Mouse (Mus musculus) CH12.LX (cell line): ENCODE measurements around the gene Lsm2. TPM values are rescaled to one million over a fixed set of nuclear protein-coding genes. Genes with fewer than 3 reads are reported as not detected.
"Not testable (repeated sequence)": the region's sequence is repeated elsewhere in the genome, so short reads cannot be mapped to it uniquely, and the experiment has no call there.

Experiments
- DNase-seq: peaks from one replicate; pipeline ENCODE4 v3.0.0-alpha.2; 2013; ENCODE audit errors: extremely low read depth
- H3K27ac ChIP-seq: 2 replicates; pipeline ENCODE4 v1.5.1; 2012; ENCODE audit warnings: low read depth, mild to moderate bottlenecking, control low read depth, moderate library complexity; ENCODE audit not compliant: insufficient read depth
- H3K27me3 ChIP-seq: replicated peaks from 2 replicates; pipeline ENCODE3; 2012; ENCODE audit warnings: inconsistent platforms
- H3K36me3 ChIP-seq, 2 experiments: replicated peaks in 1 of 2; 2 replicates each; pipeline versions ENCODE3 to v1.6.1; 2012; ENCODE audit warnings: inconsistent platforms in 1 of 2, low read length in 1 of 2, mild to moderate bottlenecking in 1 of 2, mixed read lengths in 1 of 2, moderate library complexity in 1 of 2; ENCODE audit not compliant: control insufficient read depth in 1 of 2, insufficient read depth in 1 of 2
- H3K4me1 ChIP-seq, 2 experiments: 2 replicates each; pipeline ENCODE4 v1.6.1; 2012; ENCODE audit warnings: inconsistent platforms in 1 of 2, moderate library complexity in 1 of 2; ENCODE audit not compliant: insufficient read depth in 2 of 2, control insufficient read depth in 1 of 2
- H3K4me2 ChIP-seq: 2 replicates; pipeline ENCODE4 v1.6.1; 2012; ENCODE audit warnings: low read depth, mild to moderate bottlenecking, control low read depth; ENCODE audit not compliant: poor library complexity, insufficient read depth, severe bottlenecking
- H3K4me3 ChIP-seq, 3 experiments: fragments of 150-350 bp in 1 of 3; sonication (generic) in 1 of 3; replicated peaks in 1 of 3; 2 replicates each; pipeline versions ENCODE3 to v1.5.1; 2011 to 2012; ENCODE audit warnings: low read depth in 2 of 3, low read length in 2 of 3, mild to moderate bottlenecking in 2 of 3, moderate library complexity in 2 of 3, control low read depth in 1 of 3, improper control_type of control experiment in 1 of 3, inconsistent platforms in 1 of 3, mixed read lengths in 1 of 3; ENCODE audit not compliant: poor library complexity in 1 of 3
- H3K79me2 ChIP-seq: replicated peaks from 2 replicates; pipeline ENCODE4 v1.6.1; 2012; ENCODE audit warnings: mild to moderate bottlenecking, moderate library complexity; ENCODE audit not compliant: control insufficient read depth, poor library complexity, insufficient read depth, severe bottlenecking; ENCODE audit errors: extremely low read depth
- H3K9ac ChIP-seq: 2 replicates; pipeline ENCODE4 v1.6.1; 2012; ENCODE audit warnings: low read depth, mild to moderate bottlenecking, control low read depth, moderate library complexity; ENCODE audit not compliant: insufficient read depth
- H3K9me3 ChIP-seq: replicated peaks from 2 replicates; pipeline ENCODE3; 2012; ENCODE audit warnings: low read length, inconsistent platforms, mixed read lengths
- BHLHE40 ChIP-seq: IDR thresholded peaks from 2 replicates; pipeline ENCODE4 v1.6.1; 2011; ENCODE audit warnings: mild to moderate bottlenecking, low read depth, low read length, improper control_type of control experiment
- CHD1 ChIP-seq: IDR thresholded peaks from 2 replicates; pipeline ENCODE4 v1.6.1; 2012; ENCODE audit warnings: low read depth, low read length, improper control_type of control experiment, inconsistent platforms
- CHD2 ChIP-seq: IDR thresholded peaks from 2 replicates; pipeline ENCODE4 v1.6.1; 2011; ENCODE audit warnings: low read length, improper control_type of control experiment
- E2F4 ChIP-seq: IDR thresholded peaks from 2 replicates; pipeline ENCODE4 v1.6.1; 2011; ENCODE audit warnings: low read depth, low read length, improper control_type of control experiment; ENCODE audit not compliant: insufficient replicate concordance
- EP300 ChIP-seq: IDR thresholded peaks from 2 replicates; pipeline ENCODE4 v1.6.1; 2011; ENCODE audit warnings: low read length, improper control_type of control experiment
- IRF4 ChIP-seq: IDR thresholded peaks from 2 replicates; pipeline ENCODE4 v1.6.1; 2014; ENCODE audit warnings: low read depth, mild to moderate bottlenecking, inconsistent platforms, low read length, improper control_type of control experiment
- JUND ChIP-seq: conservative IDR thresholded peaks from 2 replicates; pipeline ENCODE4 v1.6.1; 2011; ENCODE audit warnings: low read depth, low read length, improper control_type of control experiment
- KAT2A ChIP-seq: IDR thresholded peaks from 2 replicates; pipeline ENCODE4 v1.6.1; 2012; ENCODE audit warnings: low read length, improper control_type of control experiment, inconsistent platforms; ENCODE audit not compliant: insufficient replicate concordance
- MAFK ChIP-seq: IDR thresholded peaks from 2 replicates; pipeline ENCODE4 v1.6.1; 2011; ENCODE audit warnings: low read length, improper control_type of control experiment; ENCODE audit not compliant: insufficient replicate concordance
- MAX ChIP-seq: IDR thresholded peaks from 2 replicates; pipeline ENCODE4 v1.6.1; 2011; ENCODE audit warnings: low read length, improper control_type of control experiment
- MAZ ChIP-seq: IDR thresholded peaks from 2 replicates; pipeline ENCODE4 v1.6.1; 2012; ENCODE audit warnings: low read depth, mild to moderate bottlenecking, inconsistent platforms, low read length, improper control_type of control experiment, moderate library complexity
- MXI1 ChIP-seq: IDR thresholded peaks from 2 replicates; pipeline ENCODE4 v1.6.1; 2011; ENCODE audit warnings: mild to moderate bottlenecking, low read depth, low read length, improper control_type of control experiment
- MYC ChIP-seq: IDR thresholded peaks from 2 replicates; pipeline ENCODE4 v1.6.1; 2011; ENCODE audit warnings: low read depth, mild to moderate bottlenecking, improper control_type of control experiment, low read length
- NELFE ChIP-seq: IDR thresholded peaks from 2 replicates; pipeline ENCODE4 v1.6.1; 2011; ENCODE audit warnings: low read depth, low read length, improper control_type of control experiment
- POLR2A ChIP-seq: IDR thresholded peaks from 2 replicates; pipeline ENCODE4 v1.6.1; 2011; ENCODE audit warnings: low read depth, mild to moderate bottlenecking, improper control_type of control experiment, low read length
- POLR2AphosphoS2 ChIP-seq: IDR thresholded peaks from 2 replicates; pipeline ENCODE4 v1.6.1; 2011; ENCODE audit warnings: low read depth, low read length, improper control_type of control experiment
- RCOR1 ChIP-seq: conservative IDR thresholded peaks from 2 replicates; pipeline ENCODE4 v1.6.1; 2012; ENCODE audit warnings: low read depth, mild to moderate bottlenecking, inconsistent platforms, low read length, improper control_type of control experiment
- SMC3 ChIP-seq: IDR thresholded peaks from 2 replicates; pipeline ENCODE4 v1.6.1; 2011; ENCODE audit warnings: low read depth, low read length, improper control_type of control experiment
- TBP ChIP-seq: conservative IDR thresholded peaks from 2 replicates; pipeline ENCODE4 v1.6.1; 2011; ENCODE audit warnings: low read depth, low read length, improper control_type of control experiment
- TCF12 ChIP-seq: IDR thresholded peaks from 2 replicates; pipeline ENCODE4 v1.6.1; 2014; ENCODE audit warnings: low read depth, mild to moderate bottlenecking, inconsistent platforms, low read length, improper control_type of control experiment
- UBTF ChIP-seq: IDR thresholded peaks from 2 replicates; pipeline ENCODE4 v1.6.1; 2012; ENCODE audit warnings: low read depth, mild to moderate bottlenecking, inconsistent platforms, low read length, improper control_type of control experiment, moderate library complexity
- USF2 ChIP-seq: conservative IDR thresholded peaks from 2 replicates; pipeline ENCODE4 v1.6.1; 2011; ENCODE audit warnings: low read depth, low read length, improper control_type of control experiment
- ZMIZ1 ChIP-seq: IDR thresholded peaks from 2 replicates; pipeline ENCODE4 v1.6.1; 2012; ENCODE audit warnings: low read depth, mild to moderate bottlenecking, inconsistent platforms, low read length, improper control_type of control experiment
- ZNF384 ChIP-seq: IDR thresholded peaks from 2 replicates; pipeline ENCODE4 v1.6.1; 2012; ENCODE audit warnings: low read depth, low read length, improper control_type of control experiment, inconsistent platforms
- dilution Hi-C: fragments of 300-500 bp; cut with MboI; formaldehyde crosslinking; loops from 2 replicates; pipeline ENCODE4 v1.14.3; 2020; ENCODE audit warnings: low sequenced_read_pairs; ENCODE audit not compliant: extremely low pct_unique_long_range_greater_than_20kb, extremely low pct_ligation_motif_present
- in situ Hi-C: fragments of 300-500 bp; cut with MboI; formaldehyde crosslinking; loops from 3 replicates; pipeline ENCODE4 v1.14.3; 2019; ENCODE audit warnings: low sequenced_read_pairs, low pct_ligation_motif_present, low pct_unique_long_range_greater_than_20kb, mixed read lengths
- polyA plus RNA-seq: library from polyadenylated mRNA; unstranded; fragments of >175 nt; gene quantifications from 2 replicates; pipeline ENCODE4 v1.2.1, GENCODE M21; 2012; ENCODE audit warnings: low read depth; ENCODE audit not compliant: insufficient read length
- total RNA-seq, 2 experiments: library from RNA; depleted of rRNA; stranded (reverse); fragments of 300-350 nt in 1 of 2; fragments of >200 nt in 1 of 2; gene quantifications; 2 replicates each; pipeline ENCODE4 v1.2.3; 2012 to 2014

Gene Lsm2
- total and polyA plus RNA-seq, 3 experiments: 104 to 345 (median 135) TPM

DNA sequence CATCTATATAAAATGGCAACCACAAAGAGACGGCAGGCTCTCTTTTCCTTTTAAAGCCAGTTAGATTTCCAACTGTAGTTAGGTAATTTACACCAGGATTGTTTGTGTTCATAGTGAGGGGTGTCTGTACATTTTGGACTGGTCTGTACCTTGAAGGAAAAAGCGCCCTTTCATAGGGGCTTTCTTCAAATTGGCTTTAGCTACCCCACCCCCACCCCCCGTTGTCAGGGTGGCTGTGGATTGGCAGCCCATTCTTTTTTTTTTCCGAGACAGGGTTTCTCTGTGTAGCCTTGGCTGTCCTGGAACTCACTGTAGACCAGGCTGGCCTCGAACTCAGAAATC lies 15.5 kb downstream of the Lsm2 start (continued):
- TF ChIP-seq MAFK (no peak), MXI1 (no peak), POLR2A (peak; percentile 13)

DNA sequence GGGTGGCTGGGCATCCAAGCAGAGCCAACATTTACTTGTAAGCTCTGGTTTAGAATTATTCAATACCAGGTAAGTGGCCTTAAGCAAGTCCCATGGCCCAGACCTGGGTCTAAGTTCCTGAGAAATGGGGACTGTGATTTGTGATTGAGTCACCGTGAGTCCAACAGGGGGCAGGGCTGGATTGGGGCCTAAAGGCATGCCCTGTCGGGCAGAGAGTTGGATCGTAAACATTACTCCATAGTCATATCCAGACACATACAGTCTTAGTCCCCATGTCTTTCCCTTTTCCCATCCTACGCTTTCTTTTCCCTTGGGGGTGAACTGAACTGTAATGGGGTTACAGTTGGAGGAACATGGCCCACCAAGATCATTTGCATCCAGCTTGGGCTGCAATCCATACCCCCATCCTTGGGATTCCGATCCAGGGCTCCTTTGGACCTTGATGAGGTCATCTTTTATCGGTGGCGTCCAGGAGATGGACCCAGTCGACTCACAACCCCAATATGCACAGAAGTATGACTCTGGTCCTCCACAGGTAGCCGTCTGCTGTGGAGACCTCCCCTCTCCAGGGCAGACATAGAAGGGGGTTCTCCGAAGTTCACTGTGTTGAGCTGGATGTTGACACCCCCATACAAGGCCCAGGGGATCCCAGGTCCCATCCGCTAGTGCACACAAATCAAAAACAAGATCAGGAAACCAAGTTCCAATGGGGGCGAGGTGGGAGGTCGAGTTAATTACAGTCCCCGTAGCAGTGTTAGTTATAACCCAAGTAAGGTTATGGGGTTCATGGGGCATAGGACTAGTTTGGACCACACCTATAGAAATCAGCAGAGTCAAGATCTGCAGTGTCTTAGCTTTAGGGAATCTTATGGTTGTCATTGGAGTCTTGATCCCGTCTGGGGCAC lies 17.1 kb downstream of the Lsm2 start:
- Histone ChIP-seq H3K4me1 (peaks cover 4 to 5% of the 10 kb centered on the region in 2 experiments; a peak in 1 of 4 replicates), H3K9ac (peak overlapping the region; percentile 8; the same call in 1 of the 2 replicates), H3K36me3 (peaks cover 35 to 48% of the 10 kb centered on the region in 2 experiments), H3K9me3 (peaks cover 36% of the 10 kb centered on the region), H3K27me3 (no peaks in the 10 kb centered on the region), H3K27ac (peak overlapping the region; percentile 99), H3K79me2 (peaks cover 17% of the 10 kb centered on the region), H3K4me2 (no peak overlapping the region), H3K4me3 (peak overlapping the region in 2 of 3 experiments; percentile 36 to 59)
- in situ Hi-C loops: no loop called here
- DNase-seq: peak; percentile 31
- TF ChIP-seq MAX (no peak), POLR2AphosphoS2 (peak; percentile 14), POLR2A (peak; percentile 63; the same call in 1 of the 2 replicates), TCF12 (no peak), ZNF384 (no peak), ZMIZ1 (peak; percentile 56), USF2 (peak; percentile 13; the same call in 1 of the 2 replicates), MAZ (no peak), RCOR1 (0 out of 2 replicates have a peak, but pooled peaks have one; percentile 19)
- dilution Hi-C loops: no loop called here

DNA sequence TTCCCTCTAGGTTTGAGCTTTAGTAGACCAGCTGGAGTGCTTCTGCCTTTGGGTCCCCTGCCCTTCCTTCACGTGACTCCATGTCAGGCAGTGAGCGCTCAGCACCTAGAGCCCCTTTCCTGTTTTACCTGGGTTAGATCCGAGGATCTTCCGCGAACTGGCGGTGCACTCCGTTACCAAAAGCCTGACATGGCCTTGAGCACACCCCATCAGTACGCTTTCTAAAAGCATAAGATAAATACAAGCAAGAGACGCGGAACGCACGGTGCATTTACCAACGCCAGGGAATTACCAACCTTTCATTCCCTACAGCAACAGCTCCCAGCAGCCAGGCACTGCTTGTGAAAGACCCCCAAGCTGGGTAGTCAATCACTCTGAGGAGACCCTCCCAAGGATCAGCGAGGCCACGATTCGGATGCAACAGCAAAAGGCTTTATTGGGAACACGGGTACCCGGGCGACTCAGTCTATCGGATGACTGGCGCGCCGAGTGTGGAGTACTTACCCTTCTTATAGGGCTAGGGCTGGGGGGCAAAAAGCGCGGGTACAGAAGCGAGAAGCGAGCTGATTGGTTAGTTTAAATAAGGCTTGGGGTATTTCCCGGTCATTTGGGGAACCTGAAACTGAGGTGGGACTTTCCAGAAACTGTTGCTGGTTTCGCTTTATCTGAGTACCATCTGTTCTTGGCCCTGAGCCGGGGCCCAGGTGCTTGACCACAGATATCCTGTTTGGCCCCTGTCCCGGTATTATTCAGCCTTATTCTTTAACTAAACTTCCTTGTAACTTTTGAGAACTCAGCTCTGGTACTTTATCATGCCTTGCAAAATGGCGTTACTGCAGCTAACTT lies 18.4 kb downstream of the Lsm2 start:
- Histone ChIP-seq H3K9ac (peak overlapping the region; percentile 100), H3K9me3 (peaks cover 36% of the 10 kb centered on the region), H3K4me2 (peak overlapping the region; percentile 30; the same call in 1 of the 2 replicates), H3K27ac (peak overlapping the region; percentile 100), H3K4me3 (peak overlapping the region; percentile 84 to 94 (median 86)), H3K79me2 (peaks cover 28% of the 10 kb centered on the region), H3K36me3 (peaks cover 41 to 53% of the 10 kb centered on the region in 2 experiments)
- in situ Hi-C loops, dilution Hi-C loops, H3K4me1 ChIP-seq, H3K27me3 ChIP-seq: not testable (repeated sequence)
- peak; percentile 77 for DNase-seq
- TF ChIP-seq RCOR1 (0 out of 2 replicates have a peak, but pooled peaks have one; percentile 32), KAT2A (0 out of 2 replicates have a peak, but pooled peaks have one; percentile 34), POLR2A (peak; percentile 56), MAZ (0 out of 2 replicates have a peak, but pooled peaks have one; percentile 41), MYC (peak; percentile 21; the same call in 1 of the 2 replicates), CHD2 (peak; percentile 41), IRF4 (peak; percentile 35; the same call in 1 of the 2 replicates), SMC3 (0 out of 2 replicates have a peak, but pooled peaks have one; percentile 9), MAX (peak; percentile 59; the same call in 1 of the 2 replicates), TBP (peak; percentile 74), TCF12 (peak; percentile 82), E2F4 (peak; percentile 9; the same call in 1 of the 2 replicates), ZMIZ1 (peak; percentile 95), BHLHE40 (peak; percentile 43; the same call in 1 of the 2 replicates), EP300 (peak; percentile 40), JUND (0 out of 2 replicates have a peak, but pooled peaks have one; percentile 33), NELFE (peak; percentile 73), CHD1 (peak; percentile 87), UBTF (0 out of 2 replicates have a peak, but pooled peaks have one; percentile 29)
